Mouse (Mus musculus) thymus, postnatal 14 days (tissue): ENCODE data around the gene Jun.

Experiments
- DNase-seq: peaks from one replicate; pipeline ENCODE4 v3.0.0; 2021

Gene Jun

DNA sequence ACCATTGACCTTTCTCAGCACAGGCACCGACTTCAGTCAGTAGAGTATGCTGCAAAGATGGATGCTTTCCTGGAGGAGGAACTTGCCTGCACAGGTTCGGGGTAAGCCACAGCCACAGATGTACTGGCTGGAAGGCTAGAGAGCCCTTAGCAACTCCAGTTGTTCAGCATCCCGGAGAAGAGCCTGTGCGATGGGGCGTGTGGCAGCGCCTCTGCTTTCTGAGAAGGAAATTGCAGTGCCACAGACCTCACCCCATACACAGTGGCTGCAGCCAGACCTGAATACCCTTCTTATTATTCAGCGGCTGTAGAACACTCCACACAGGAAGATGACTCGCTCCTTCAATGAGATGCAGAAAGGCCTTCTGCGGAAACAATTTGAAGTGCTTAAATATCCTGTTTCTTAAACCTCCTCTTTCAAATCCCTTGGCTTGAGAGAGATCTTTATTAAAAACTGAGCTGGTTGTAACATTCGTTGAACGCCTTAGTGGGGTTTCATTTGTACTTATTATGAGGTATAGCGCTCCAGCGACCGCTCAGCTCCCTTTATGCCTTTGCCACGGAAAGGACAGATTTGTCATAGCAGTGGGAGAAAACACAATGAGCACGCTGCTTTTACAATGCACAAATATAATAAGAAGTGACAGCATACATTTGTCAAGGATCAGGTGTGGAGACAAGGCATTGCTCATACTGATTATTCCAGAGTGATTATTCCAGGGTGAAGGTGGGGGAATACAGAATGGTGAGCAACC, 26.0 kb downstream of the Jun start:
- no peak for DNase-seq

DNA sequence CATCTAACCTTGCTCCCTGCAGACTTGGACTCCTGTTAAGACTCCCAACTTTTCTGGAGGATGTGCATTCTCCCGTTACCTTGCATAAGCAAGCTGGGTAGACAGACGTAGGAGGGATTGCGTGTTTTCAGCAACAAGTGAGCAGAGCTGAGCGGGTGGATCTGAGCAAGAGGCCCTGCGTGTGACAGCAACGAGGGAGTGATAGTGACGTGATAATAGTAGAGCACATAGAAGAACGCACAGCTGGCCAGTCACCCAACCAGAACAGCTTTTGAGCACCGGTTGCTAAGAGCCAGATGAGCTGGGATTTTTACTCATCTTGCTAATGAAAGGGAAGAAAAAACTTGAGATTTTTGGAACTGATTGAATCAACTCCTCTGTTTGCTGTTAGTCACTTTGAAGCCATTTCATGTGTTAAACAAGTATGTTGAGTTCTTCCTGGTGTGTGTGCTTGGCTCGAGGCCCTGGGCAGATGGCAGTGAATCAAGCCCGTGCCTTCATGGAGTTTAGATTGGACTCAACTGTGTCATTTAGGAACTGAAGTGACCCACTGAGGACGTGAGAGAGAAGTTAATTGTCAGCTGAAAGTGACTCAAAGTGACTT, 28.6 kb downstream of the Jun start:
- DNase-seq, result no peak

GRCm38 (mm10) chr4:95021649-95022637, 30.1 kb downstream of the Jun start:
- DNase-seq, result no peak

DNA sequence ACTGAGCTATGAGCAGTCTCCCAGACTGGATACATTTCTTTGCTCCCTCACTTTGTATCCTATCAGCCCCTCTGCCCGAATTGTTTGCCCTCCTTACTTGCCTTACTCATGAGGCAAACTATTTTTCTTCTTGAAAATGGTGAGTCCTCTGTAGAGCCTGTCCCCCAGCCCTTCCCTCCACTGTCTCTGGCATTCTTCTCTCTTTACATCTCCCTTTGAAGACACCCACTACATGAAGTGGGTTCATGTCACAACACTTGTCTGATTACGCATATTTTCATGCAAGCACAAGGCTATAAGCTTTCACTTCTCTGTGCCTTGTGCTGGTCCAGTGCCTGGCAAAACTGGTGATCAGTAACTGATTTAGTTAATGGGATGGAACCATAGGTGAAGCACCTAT, 31.8 kb downstream of the Jun start:
- no peak for DNase-seq

- DNase-seq, result no peak
These were observed 33.8 kb downstream of the Jun start for GRCm38 (mm10) chr4:95018221-95018620.

DNA sequence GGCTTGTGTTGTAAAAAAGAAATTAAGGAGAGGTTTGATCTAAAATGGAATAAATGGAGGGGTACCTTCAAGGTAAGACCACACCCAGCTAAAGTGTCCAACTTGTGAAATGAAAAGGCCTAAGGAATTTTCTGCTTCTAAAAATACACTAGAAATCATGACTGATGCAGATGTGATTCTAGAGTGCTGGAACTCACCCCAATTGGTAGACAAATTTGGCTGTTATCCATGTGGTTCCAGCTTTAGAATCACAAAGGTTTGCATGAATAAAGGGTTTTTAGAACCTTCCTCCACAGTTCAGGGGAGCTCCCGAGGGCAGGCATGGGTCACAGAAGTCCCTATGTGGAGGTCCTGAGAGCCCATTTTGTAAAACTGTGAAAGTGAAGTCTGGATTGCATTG, 39.3 kb downstream of the Jun start:
- DNase-seq, result no peak

GRCm38 (mm10) chr4:95012256-95012655, 39.8 kb downstream of the Jun start:
- no peak for DNase-seq

GRCm38 (mm10) chr4:95008175-95009057, 43.6 kb downstream of the Jun start:
- DNase-seq, result peak; percentile 69

DNA sequence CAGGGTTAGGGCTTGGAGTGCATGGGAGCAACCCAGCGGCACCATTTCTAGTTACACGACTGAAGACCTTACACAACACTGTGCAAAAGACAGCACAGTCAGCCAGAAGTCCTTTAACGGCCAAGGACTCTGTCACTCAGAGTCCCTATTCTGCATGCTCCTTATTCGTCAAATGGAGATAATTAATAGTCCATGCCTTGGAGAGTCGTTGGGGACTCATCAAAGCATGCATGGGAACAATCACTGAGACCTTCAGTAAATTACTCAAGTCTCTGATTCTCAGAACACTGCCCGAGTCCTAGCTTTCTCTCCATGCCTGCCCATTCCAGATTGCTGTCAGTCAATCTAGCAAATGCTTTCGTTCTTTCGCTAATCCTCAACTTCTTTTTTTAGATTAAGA, 44.3 kb downstream of the Jun start:
- no peak for DNase-seq

DNA sequence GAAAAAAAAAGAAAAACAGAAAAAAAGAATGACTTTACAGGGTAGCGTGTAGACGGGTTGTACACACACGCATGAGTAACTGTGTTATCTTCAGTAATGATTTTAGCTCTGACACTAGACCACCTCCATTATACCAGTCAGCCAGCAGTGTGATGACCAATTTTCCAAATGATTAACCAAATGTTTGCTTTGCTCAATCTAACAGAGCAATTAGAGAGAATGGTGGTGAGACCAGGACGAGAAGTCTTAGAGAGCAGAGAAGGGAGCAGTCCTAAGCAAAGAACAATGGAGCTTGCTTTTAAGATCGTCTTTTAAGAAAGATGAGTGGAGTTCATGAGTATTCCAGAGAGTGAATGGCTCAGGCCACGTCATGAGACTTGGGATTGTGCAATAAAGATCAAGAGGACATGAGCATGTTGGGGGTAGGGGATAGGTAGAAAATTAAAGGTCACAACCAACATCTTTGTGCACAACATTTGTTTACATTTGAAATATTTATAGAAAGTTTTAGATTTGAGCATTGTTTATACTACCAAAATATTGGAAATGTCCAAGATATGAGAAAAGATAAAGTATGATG, 46.7 kb downstream of the Jun start:
- DNase-seq, result no peak

- DNase-seq, result no peak
These were observed 50.8 kb downstream of the Jun start for GRCm38 (mm10) chr4:95001043-95001775.

DNA sequence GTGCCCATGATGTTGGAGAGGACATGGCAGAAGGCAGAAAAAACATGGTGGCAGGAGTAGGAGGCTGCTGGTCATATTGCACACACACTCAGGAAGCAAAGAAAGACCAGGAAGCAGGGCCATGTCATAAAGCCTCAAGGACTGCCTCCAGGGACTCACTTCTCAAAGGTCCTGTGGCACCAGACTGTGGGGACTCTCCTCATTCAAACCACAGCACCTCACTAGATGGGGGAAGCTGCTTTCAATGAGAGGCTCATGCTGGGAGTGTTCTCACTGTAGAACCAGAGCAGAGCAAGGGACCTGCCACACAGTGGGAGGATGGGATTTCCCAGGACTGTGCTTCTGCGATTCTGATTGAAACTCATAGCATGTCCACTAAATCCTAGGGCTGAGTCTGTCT, 51.9 kb downstream of the Jun start:
- DNase-seq, result no peak

DNA sequence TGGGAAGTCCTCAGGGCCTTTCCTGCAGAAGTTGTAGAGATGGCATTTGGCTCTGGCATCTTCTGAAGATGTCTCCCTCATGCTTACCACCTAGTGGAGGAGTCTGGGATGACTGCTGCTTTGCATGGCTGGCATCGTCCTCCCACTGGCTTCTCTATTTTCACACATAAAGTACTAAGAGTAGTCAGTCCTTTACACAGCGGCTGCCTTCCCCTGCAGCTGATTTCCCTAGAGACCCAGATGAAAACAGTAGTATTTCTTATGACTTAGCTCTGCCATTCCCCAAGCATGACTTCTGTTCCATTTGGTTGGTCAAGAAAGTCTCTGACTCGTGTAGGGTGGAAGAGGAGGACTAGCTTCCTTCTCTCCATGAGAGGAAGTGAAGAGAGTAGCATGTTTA, 52.8 kb downstream of the Jun start:
- peak; percentile 20 for DNase-seq
